In the genomic region with DNA sequence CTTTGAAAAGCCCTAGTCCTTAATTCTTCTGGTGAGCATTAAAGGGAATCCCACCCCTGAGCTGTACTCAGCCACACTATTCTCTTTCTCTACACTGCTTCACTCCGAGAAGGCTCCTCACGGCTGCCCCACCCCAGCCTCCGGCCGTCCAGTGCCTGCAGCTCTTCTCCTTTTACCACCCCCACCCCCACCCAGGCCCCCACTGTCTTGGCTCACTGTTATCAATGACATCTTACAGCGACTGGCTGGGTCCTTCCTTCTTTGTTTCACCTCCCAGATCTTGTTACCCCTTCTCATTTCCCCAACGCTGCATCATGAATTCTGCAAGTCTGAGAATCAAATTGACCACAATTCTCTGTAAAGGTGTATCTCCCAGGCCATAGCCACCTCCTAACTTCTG, we compare ENCODE assay signal across 24 mouse cellular contexts. TPM values are rescaled to one million over a fixed set of nuclear protein-coding genes. Genes with fewer than 3 reads are reported as not detected.
DNase-seq lines count a peak whose midpoint lies in the region; ATAC-seq and TF ChIP-seq lines count a peak whose summit lies in the region.
"Had no signal": no experiment of that assay in that cellular context is flagged by ENCODE, and none has a peak within 500 bp of the region (broad histone marks: within the 10 kb centered on the region; RNA-seq: fewer than 3 reads in every experiment).

No protein-coding gene starts in this region.

- H3K27ac ChIP-seq in heart, embryonic 10.5 days: peak overlapping the region; percentile 79
- H3K27ac ChIP-seq in ES-Bruce4 (ENCODE audit: insufficient read depth, low read length): peak overlapping the region; percentile 81
- H3K27ac ChIP-seq: embryonic facial prominence, embryonic 13.5 days; forebrain, embryonic 15.5 days; hindbrain, embryonic 14.5 days; kidney, postnatal 0 days; limb, embryonic 13.5 days; liver, embryonic 14.5 days had no signal

- no peaks in the 10 kb centered on the region for H3K36me3 ChIP-seq in heart, embryonic 10.5 days
- H3K36me3 ChIP-seq in ES-Bruce4 (ENCODE audit: control insufficient read depth, insufficient read depth, low read length, poor library complexity, severe bottlenecking): no peaks in the 10 kb centered on the region
- H3K36me3 ChIP-seq in G1E (replicated peaks): no peaks in the 10 kb centered on the region
- H3K36me3 ChIP-seq: embryonic facial prominence, embryonic 13.5 days; forebrain, embryonic 15.5 days; limb, embryonic 13.5 days had no signal

- no peak for DNase-seq in heart, embryonic 10.5 days (ENCODE audit: low spot score)
- DNase-seq in heart, adult 18-20 months: no peak
- peak; percentile 12 for DNase-seq in G1E (ENCODE audit: low spot score)
- no peak for DNase-seq in frontal cortex, postnatal 25 days (ENCODE audit: low spot score in 2 of 2)
- no peak for DNase-seq in ovary, postnatal 36 days (ENCODE audit: low spot score)
- DNase-seq: adrenal gland, adult 2 months; B cell, adult 2 months; cerebellum, adult 11-12 months; cerebellum, postnatal 10 days; gastrocnemius, postnatal 10 days; kidney, adult 2 months; layer of hippocampus, adult 9-11 months; lung, embryonic 14.5 days; midbrain, embryonic 14.5 days; right cerebral cortex, postnatal 14 days had no signal

- peaks cover 32% of the 10 kb centered on the region for H3K4me1 ChIP-seq in heart, embryonic 10.5 days
- peaks cover 6% of the 10 kb centered on the region for H3K4me1 ChIP-seq in ES-Bruce4 (ENCODE audit: control insufficient read depth, insufficient read depth, low read length)
- peaks cover 34% of the 10 kb centered on the region for H3K4me1 ChIP-seq in G1E (ENCODE audit: insufficient read depth, low read depth, low read length)
- H3K4me1 ChIP-seq: embryonic facial prominence, embryonic 13.5 days; limb, embryonic 13.5 days had no signal

- TF ChIP-seq EP300 in ES-Bruce4 (IDR thresholded peaks at IDR 0.05; ENCODE audit: insufficient read depth, low read depth, low read length): peak; percentile 83

- TF ChIP-seq CTCF in ES-Bruce4 (IDR thresholded peaks at IDR 0.05; ENCODE audit: low read depth, low read length): no peak
- TF ChIP-seq CTCF in G1E (IDR thresholded peaks at IDR 0.05; ENCODE audit: low read depth, low read length): no peak

- H3K4me3 ChIP-seq in heart, embryonic 10.5 days: no peak overlapping the region
- H3K4me3 ChIP-seq in ES-Bruce4 (ENCODE audit: low read depth, low read length): no peak overlapping the region
- H3K4me3 ChIP-seq in G1E (ENCODE audit: low read depth, low read length): peak overlapping the region; percentile 23; the same call in 1 of the 2 replicates
- H3K4me3 ChIP-seq: embryonic facial prominence, embryonic 13.5 days; forebrain, embryonic 15.5 days; limb, embryonic 13.5 days had no signal

- no peaks in the 10 kb centered on the region for H3K9me3 ChIP-seq in heart, embryonic 10.5 days
- no peaks in the 10 kb centered on the region for H3K9me3 ChIP-seq in ES-Bruce4 (replicated peaks; ENCODE audit: control insufficient read depth, insufficient read depth, low read length, poor library complexity, severe bottlenecking)
- H3K9me3 ChIP-seq in G1E (replicated peaks): no peaks in the 10 kb centered on the region; the same call in none of the 2 replicates
- H3K9me3 ChIP-seq: embryonic facial prominence, embryonic 13.5 days; forebrain, embryonic 15.5 days; limb, embryonic 13.5 days had no signal

- no peaks in the 10 kb centered on the region for H3K27me3 ChIP-seq in heart, embryonic 10.5 days (ENCODE audit: insufficient read depth, poor library complexity, severe bottlenecking)
- H3K27me3 ChIP-seq in ES-Bruce4 (ENCODE audit: control insufficient read depth, insufficient read depth, low read length, poor library complexity, severe bottlenecking): no peaks in the 10 kb centered on the region
- H3K27me3 ChIP-seq in G1E (ENCODE audit: insufficient read depth, low read length): peaks cover 2% of the 10 kb centered on the region; the same call in 1 of the 2 replicates
- H3K27me3 ChIP-seq: CH12.LX; embryonic facial prominence, embryonic 13.5 days; forebrain, embryonic 15.5 days; limb, embryonic 13.5 days had no signal

- no peak overlapping the region for H3K9ac ChIP-seq in ES-Bruce4 (ENCODE audit: low read depth, poor library complexity, severe bottlenecking)
- H3K9ac ChIP-seq: embryonic facial prominence, embryonic 13.5 days; forebrain, embryonic 15.5 days; hindbrain, embryonic 14.5 days; limb, embryonic 13.5 days; liver, embryonic 14.5 days; lung, embryonic 14.5 days had no signal

- no peak for ATAC-seq in G1E (ENCODE audit: extremely low read depth, insufficient number of reproducible peaks, low FRiP score, poor library complexity, severe bottlenecking)
- peak; percentile 18 to 29; a peak in 2 of 4 replicates for ATAC-seq in hematopoietic stem cell, adult 5-6 weeks (replicated peaks in 1 of 2; ENCODE audit: insufficient read depth in 1 of 2, low FRiP score in 2 of 2, low TSS enrichment in 1 of 2, low read depth in 1 of 2, poor library complexity in 2 of 2, severe bottlenecking in 2 of 2)
- ATAC-seq: forebrain, embryonic 15.5 days had no signal

- 40% methylated on average over 6 of the region's 6 CpGs for WGBS in heart, embryonic 10.5 days

- no peak for TF ChIP-seq POLR2A in ES-Bruce4 (IDR thresholded peaks at IDR 0.05; ENCODE audit: insufficient read depth, low read length)

RNA-seq across cellular contexts. Expression of gene Slain2, which starts 16.1 kb away (rescaled TPM):
- polyA plus RNA-seq in heart, embryonic 10.5 days (2016; fragmentation: Nextera tagmentation; extraction: Ambion mirVana): 18.1 and 21.0 TPM in 2 replicates
- total RNA-seq in heart, adult 18-20 months (2021): 100 to 1,000 TPM; 138 to 147 TPM
- 40.8 and 48.4 TPM in 2 replicates for polyA plus RNA-seq in ES-Bruce4 (2011; ENCODE audit: insufficient read depth, insufficient read length, low read depth, missing spikeins)
- 42.4 and 66.4 TPM in 2 replicates for total RNA-seq in G1E (2014; fragmentation: Nextera tagmentation)
- total RNA-seq in G1E (2017): 26.2 and 30.4 TPM in 2 replicates
- 7.7 and 9.2 TPM in 2 replicates for polyA plus RNA-seq in G1E (2012)
- 40.2 and 51.7 TPM in 2 replicates for total RNA-seq in hematopoietic stem cell, adult 5-6 weeks (2017)

RNA-seq across cellular contexts. Expression of gene Tec, which starts 29.7 kb away (rescaled TPM):
- 7.5 and 12.1 TPM in 2 replicates for polyA plus RNA-seq in heart, embryonic 10.5 days (2016; fragmentation: Nextera tagmentation; extraction: Ambion mirVana)
- 10 to 100 TPM; 15.0 to 16.8 TPM for total RNA-seq in heart, adult 18-20 months (2021)
- polyA plus RNA-seq in ES-Bruce4 (2011; ENCODE audit: insufficient read depth, insufficient read length, low read depth, missing spikeins) (15.8 and 20.6 TPM in 2 replicates), G1E (2012) (2.4 and 2.9 TPM in 2 replicates)
- total RNA-seq in G1E (2014; fragmentation: Nextera tagmentation) (45.3 and 45.7 TPM in 2 replicates), G1E (2017) (77.1 and 91.6 TPM in 2 replicates)
- total RNA-seq in hematopoietic stem cell, adult 5-6 weeks (2017): 38.2 and 47.7 TPM in 2 replicates
